Mouse (Mus musculus) cerebellum, postnatal 4 days (tissue): ENCODE measurements around the gene Trim54.

Experiments used
- DNase-seq, 2 experiments: peaks; one replicate each; pipeline ENCODE4 v3.0.0; 2022; ENCODE audit warnings: low spot score in 2 of 2, mixed read lengths in 1 of 2

Gene Trim54

GRCm38 (mm10) chr5:31116354-31116753, at the start of gene Trim54:
TSS of gene Trim54 (plus strand) at chr5:31116712.
- no peak for DNase-seq

DNA sequence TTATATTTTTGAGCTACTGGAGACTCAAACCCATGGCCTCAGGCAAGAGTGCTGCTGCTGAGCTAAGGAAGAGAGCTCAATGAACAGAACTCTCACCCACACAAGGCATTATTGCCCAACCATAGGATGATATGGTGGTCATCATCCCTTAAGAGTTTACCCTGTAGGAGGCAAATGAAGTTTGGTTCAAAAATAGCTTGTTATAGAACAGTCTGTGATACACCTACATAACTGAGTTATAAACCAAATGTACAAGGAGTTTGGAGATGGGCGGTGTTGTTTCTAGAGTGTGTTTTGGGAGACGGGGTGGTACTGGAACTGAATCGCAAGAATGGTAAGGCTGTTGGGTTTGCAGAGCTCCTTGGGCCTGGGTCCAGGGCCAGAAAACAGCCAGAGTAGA, 46.7 kb upstream of the Trim54 start:
- DNase-seq: no peak

- no peak for DNase-seq
These were observed 45.5 kb upstream of the Trim54 start for GRCm38 (mm10) chr5:31071059-31071458.

GRCm38 (mm10) chr5:31071821-31072220, 44.7 kb upstream of the Trim54 start:
- DNase-seq: no peak

DNA sequence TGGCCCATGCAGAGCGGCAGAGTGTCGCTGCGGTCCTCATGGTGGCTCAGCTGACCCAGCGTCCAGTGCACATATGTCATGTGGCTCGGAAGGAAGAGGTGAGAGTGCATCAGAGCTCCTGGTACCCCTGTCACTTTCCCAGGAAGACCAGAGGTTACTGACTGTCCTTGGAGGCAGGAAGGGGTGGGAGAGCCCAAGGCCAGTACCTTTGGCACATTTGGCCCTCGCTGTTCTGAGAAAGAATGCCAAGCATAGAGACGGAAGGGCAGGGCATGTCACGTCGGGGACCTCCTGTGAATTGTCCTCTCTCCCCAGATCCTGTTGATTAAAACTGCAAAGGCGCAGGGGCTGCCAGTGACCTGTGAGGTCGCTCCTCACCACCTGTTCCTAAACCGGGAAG, 43.3 kb upstream of the Trim54 start:
- no peak for DNase-seq

DNA sequence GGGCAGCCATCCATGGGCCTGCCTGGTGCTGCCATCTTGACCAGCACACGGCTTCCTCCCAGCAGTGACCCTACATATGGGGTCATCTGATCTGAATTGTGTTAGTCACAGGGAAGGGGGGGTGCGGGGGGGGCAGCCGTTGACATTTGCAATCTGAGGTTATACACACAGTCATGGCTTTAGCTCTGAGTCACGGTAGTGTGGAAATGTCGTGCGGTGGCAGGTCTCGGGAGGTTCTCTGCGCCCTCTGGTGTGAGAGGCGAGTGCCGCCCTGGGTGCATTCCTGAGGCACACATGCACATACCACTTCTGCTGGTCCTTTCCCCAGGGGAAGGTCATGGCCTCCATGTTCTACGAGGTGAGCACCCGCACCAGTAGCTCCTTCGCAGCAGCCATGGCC, 40.2 kb upstream of the Trim54 start:
- no peak for DNase-seq

- DNase-seq: no peak
These were observed 36.3 kb upstream of the Trim54 start for GRCm38 (mm10) chr5:31080059-31080794.

DNA sequence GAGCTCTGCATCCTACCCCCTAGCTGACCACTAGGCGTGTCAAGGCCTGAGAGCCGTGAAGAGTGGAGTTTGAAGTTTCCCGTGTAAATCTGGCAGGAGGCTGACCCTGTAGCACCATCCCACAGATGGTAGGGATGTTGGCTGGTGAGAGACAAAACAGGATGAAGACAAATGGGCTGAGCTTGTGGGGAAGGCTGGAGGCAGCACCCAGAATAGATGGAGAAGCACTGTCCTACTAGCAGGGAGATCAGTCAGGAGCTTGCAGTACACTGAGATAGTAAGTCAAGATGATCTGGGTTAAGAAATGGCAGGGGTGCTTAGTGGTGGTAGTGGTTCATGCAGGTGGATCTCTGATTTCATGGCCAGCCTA, 35.7 kb upstream of the Trim54 start:
- no peak for DNase-seq

DNA sequence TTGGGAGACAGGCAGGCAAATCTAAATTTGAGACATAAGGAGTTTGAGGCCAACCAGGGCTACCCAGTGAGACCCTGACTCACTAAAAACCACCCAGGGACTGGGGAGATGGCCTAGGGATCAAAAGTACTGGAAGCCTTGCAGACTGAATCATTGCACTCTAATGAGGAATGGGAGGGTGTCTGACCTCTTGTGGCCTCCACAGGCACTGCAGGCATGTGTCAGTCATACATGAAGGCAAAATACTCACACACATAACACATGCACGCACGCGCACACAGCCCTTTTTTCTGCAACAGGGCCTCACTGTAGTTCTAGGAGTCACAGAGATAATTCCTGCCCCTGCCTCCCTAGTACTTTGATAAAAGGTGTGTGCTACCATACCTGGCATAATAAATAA, 35.1 kb upstream of the Trim54 start:
- DNase-seq: peak in 1 of 2 experiments; percentile 62

DNA sequence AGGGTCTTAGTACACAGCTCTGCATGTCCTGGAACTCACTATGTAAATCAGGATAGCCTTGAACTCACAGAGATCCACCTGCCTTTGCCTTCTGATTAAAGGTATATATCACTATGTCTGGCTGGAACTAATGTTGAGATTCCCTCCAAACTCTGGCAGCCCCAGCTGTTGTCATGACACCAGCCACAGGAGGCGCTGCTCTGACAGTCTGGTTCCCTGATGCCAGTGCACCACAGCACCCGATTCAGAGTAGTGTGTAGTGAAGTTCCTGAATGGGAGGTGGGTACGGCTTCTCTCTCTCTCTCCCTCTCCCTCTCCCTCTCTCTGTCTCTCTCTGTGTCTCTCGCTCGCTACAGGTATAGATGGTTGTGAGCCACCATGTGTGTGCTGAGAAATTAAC, 34.2 kb upstream of the Trim54 start:
- peak in 1 of 2 experiments; percentile 70 for DNase-seq

DNA sequence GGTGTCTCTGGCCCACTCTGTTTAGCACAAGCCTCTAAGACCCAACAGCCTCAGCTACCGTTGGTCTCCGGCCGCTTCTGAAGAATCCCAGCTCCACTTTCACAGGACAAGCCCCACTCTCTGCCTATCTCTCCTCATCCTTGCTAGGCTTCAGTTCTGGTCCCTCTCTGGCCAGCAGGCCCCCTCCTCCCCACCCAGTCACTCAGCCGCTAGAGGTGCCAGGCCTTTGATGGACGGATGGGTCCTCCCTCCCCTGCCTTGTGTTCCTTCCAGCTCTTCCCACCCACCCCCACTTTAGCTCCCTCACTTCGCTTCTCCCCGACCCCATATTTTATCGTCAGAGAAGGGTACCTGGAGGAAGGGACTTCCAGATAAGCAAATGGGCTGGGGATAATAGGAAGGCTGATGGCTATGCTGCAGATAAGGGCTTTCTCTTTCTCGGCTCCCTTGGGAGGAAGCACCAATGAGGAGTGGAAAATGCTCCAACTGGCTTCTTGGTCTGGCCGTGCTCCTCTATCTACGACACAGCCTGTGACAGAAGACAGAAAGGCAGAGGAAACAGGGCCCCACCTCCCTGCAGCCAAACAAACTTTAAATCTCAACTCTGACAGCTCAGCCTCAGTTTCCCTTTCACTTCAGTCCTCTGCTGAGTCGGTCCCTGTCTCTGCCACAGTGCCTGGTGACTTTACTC, 33.4 kb upstream of the Trim54 start:
- DNase-seq: no peak

- DNase-seq: no peak
These were observed 32.6 kb upstream of the Trim54 start for GRCm38 (mm10) chr5:31083949-31084348.

DNA sequence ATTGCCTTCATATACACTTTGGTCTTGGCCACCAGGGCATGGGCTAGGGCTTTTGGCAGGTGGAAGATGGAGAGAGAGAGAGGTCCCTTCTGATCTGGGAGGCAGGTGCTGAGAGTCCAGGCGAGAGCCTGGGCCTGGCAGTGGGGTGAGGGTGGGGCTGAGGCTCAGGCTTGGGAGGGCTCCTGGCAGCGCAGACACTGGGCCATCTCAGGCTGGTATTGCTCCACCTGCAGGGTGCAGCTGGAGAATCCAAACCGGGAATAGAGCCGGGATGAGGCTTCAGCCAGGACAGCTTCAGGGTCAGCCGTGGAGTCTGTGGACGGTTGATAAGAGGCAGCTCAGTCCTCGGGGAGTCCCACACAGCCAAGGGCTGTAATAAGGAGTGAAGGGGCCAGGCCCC, 29.9 kb upstream of the Trim54 start:
- DNase-seq: no peak

- no peak for DNase-seq
These were observed 29.4 kb upstream of the Trim54 start for GRCm38 (mm10) chr5:31087131-31087530.

DNA sequence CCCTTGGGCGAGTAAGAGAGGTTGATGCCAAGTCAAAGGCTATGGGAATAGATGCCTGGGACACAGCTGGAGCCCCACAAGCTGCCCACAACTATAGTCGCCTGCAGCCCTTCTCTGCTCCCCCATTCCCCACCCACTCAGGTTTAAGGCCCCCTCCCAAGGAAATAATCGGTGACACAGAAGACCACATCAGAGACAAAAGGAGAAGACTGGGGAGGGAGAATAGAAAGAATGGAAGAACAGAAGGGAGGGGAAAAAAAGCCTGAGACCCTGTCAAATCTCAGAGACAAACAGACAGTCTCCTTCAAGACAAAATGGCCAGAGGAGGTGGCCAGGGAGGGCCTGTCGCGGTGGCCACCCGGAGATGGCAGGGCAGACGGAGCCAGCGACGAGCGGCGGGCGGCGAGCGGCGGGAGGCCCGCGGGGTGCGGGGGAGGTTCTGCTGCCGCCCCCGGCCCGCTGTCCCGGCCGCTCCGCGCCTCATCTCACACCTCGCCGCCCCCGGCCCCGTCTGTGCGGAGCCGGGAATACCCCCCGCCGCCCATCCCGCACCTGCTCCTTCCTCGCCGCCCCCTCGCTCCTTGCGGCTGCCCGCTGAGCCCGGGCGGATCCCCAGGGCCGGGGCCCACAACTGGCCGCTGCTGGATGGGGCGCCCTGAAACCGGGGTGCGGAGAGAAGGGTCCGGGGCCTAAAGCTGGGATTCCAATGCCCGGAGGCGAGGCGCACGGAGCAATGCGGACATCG, 24.1 kb upstream of the Trim54 start:
- no peak for DNase-seq

DNA sequence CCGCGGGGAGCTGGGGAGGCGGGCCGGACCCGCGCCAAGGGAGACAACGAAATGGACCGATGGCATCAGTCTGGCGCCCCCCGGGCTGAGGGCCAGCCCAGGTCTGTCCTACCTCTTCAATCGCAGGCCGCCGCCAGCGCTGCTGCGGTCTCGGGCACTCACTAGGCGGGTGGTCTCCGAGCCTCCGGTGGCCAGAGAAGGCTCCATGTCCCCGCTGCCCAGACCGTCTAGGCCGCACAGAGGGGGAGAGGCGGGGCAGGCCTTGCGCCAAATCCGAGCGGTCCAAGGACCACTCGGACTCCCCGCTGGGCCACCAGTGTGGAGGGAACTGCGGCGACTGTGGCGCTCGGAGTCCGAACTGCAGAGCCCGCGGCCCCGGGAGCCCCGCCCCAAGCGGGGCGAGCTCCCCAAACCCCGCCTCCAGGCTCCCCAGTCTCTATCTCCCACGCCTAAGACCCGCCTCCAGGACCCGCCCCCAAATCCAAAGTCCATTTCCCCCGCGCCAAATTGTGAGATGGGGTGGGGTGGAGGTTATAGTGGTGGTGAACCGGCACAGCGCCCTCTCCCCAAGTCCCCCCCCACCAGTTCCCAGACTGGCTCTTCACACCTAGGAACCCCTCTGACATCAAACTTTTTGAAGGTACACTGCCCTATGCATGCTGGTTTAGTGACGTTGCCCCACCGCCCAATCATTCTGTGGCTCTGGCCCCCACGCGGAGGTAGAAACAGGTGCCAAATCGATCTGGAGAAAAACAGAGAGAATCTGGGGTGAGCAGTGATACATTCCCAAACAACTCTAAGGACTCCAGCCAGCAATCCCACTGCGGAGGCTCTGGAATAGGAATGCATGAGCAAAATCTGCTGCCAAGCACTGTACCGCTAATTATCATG, 23.1 kb upstream of the Trim54 start:
- DNase-seq: peak in 1 of 2 experiments; percentile 29

DNA sequence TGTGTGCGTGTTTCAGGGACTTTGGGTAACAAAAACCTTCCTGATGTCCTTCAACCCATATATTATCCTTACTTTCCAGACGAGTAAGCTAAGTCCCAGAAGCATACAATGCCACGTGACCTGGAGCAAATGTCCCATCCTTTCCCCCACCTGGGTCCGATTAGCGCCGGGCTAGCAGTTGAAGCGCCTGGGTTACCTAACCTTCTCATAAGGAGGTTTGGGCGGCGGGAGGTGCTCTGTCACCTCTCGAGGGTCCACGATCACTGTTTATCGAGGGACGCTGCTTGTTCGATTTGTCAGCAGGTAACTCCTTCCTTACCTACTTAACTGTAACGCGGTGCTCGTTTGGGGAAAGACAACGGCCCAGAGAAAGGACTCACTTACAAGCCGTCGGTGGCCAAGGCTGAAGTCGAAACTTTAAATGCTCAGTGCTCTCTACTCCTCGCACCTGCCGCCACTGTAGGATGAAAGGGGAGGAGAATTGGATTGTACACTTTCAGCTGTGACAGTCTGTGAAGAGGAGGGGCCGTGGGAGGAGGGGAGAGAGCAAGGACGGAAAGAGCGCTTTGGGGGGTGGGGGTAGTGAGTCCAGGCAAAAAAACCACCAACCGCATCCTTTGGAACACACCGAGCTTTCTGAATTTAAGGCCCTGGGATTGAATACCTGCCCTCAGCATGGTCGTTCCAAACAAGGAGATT, 22.3 kb upstream of the Trim54 start:
- DNase-seq: no peak

DNA sequence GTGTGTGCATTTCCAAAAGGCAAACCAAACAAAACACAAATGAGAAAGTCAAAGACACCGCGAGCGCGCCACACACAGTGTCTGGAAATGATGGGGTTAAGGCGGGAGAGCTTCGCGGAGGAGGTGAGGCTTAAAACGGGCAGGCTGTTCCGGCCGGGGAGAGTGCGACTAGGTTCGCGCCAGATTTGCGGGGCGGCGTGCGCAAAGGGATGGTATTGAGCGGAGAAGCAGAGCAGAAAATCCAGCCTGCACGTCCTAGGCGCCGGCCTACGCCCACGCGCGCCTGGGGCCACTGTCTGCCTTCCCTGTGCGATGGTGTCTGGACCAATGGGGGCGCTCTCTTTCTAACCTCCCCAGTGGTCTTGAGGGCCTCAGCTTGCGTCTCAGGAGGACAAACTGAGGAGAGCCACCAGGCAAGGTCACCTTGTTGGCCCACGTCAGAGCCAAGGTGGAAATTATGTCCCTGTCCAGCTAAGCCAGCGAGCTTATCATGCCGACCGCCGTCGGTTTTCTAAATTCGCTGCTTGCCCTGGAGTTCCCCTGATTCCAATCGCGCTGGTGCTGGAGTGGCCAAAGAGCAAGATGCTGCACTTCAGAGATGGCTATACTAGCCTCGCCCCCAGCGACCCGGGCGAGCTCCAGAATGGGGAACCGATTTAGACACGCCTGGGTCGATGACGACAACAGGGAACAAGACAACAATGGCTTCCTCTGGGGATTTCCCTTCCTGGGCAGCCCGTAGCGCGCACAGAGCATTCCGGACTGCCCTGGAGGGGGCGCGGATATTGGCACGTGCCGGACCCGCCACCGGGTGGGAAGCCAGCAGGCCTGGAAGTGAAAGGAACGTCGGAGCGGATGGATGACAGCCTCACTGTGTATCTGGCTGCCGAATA, 21.5 kb upstream of the Trim54 start:
- DNase-seq: peak in 1 of 2 experiments; percentile 35

- DNase-seq: no peak
These were observed 20.6 kb upstream of the Trim54 start for GRCm38 (mm10) chr5:31095711-31096480.
